Mouse (Mus musculus) bone marrow macrophage, adult 2 months (primary cell): ENCODE data around the gene Zfyve28.

ENCODE experiments used
- CTCF ChIP-seq: IDR thresholded peaks from 2 replicates; pipeline ENCODE4 v1.5.1; 2012; ENCODE audit warnings: low read depth, mild to moderate bottlenecking, low read length, moderate library complexity
- POLR2A ChIP-seq: IDR thresholded peaks from 2 replicates; pipeline ENCODE4 v1.6.1; 2012; ENCODE audit warnings: mild to moderate bottlenecking, low read depth, low read length, borderline replicate concordance

GRCm38 (mm10) chr5:34273251-34273681, 15.0 kb downstream of the Zfyve28 start:
- no peak for TF ChIP-seq CTCF
- no peak for TF ChIP-seq POLR2A
